Mouse (Mus musculus) limb, embryonic 11.5 days (tissue): ENCODE results near the gene Galnt7. TPM values are rescaled to one million over a fixed set of nuclear protein-coding genes. Genes with fewer than 3 reads are reported as not detected.

Source experiments
- ATAC-seq: fragments of 200-750 bp; cut with Nextera tagmentation; 2 replicates; pipeline ENCODE4 v1.8.0; 2017; ENCODE audit warnings: low read depth; ENCODE audit not compliant: insufficient number of reproducible peaks, low FRiP score, low TSS enrichment
- DNase-seq: peaks from one replicate; pipeline ENCODE4 v3.0.0-alpha.2; 2015; ENCODE audit warnings: low spot score
- H3K27ac ChIP-seq: fragments of 300-500 bp; sonication (generic); replicated peaks from 2 replicates; pipeline ENCODE4 v1.5.1; 2014; ENCODE audit warnings: low read depth, mild to moderate bottlenecking, low read length
- H3K27me3 ChIP-seq: fragments of 300-500 bp; sonication (generic); 2 replicates; pipeline ENCODE4 v1.6.1; 2014; ENCODE audit warnings: mild to moderate bottlenecking, low read length, mixed read lengths; ENCODE audit not compliant: control insufficient read depth, insufficient read depth
- H3K36me3 ChIP-seq: fragments of 300-500 bp; sonication (generic); 2 replicates; pipeline ENCODE4 v1.6.1; 2014; ENCODE audit warnings: mild to moderate bottlenecking, low read length, moderate library complexity, mixed read lengths; ENCODE audit not compliant: control insufficient read depth, insufficient read depth
- H3K4me1 ChIP-seq: fragments of 300-500 bp; sonication (generic); 2 replicates; pipeline ENCODE4 v1.6.1; 2014; ENCODE audit warnings: low read length, mixed read lengths; ENCODE audit not compliant: control insufficient read depth, insufficient read depth
- H3K4me2 ChIP-seq: fragments of 300-500 bp; sonication (generic); 2 replicates; pipeline ENCODE4 v1.6.1; 2014; ENCODE audit warnings: low read depth, mild to moderate bottlenecking, moderate library complexity; ENCODE audit not compliant: severe bottlenecking
- H3K4me3 ChIP-seq: fragments of 300-500 bp; sonication (generic); 2 replicates; pipeline ENCODE4 v1.5.1; 2014; ENCODE audit warnings: low read depth, low read length
- H3K9ac ChIP-seq: fragments of 300-500 bp; sonication (generic); 2 replicates; pipeline ENCODE4 v1.6.1; 2014; ENCODE audit warnings: mild to moderate bottlenecking, low read length
- H3K9me3 ChIP-seq: fragments of 300-500 bp; sonication (generic); 2 replicates; pipeline ENCODE4 v1.6.1; 2016; ENCODE audit warnings: low read length; ENCODE audit not compliant: control insufficient read depth
- WGBS: fragments of 180-500 bp; shearing (Covaris S2); extraction: QIAGEN DNeasy Blood & Tissue Kit; methylation state at CpG from one replicate; pipeline ENCODE4 v1.1.7; 2014; 5-methylcytosine and 5-hydroxymethylcytosine counted together
- polyA plus RNA-seq: library from polyadenylated mRNA; unstranded; fragments of >200 nt; fragmentation: Nextera tagmentation; extraction: Ambion mirVana; gene quantifications from 2 replicates; pipeline ENCODE4 v1.2.1, GENCODE M21; 2014

Galnt7 gene
- polyA plus RNA-seq, 1 experiment from 2014 or later, result 18.8 TPM

DNA sequence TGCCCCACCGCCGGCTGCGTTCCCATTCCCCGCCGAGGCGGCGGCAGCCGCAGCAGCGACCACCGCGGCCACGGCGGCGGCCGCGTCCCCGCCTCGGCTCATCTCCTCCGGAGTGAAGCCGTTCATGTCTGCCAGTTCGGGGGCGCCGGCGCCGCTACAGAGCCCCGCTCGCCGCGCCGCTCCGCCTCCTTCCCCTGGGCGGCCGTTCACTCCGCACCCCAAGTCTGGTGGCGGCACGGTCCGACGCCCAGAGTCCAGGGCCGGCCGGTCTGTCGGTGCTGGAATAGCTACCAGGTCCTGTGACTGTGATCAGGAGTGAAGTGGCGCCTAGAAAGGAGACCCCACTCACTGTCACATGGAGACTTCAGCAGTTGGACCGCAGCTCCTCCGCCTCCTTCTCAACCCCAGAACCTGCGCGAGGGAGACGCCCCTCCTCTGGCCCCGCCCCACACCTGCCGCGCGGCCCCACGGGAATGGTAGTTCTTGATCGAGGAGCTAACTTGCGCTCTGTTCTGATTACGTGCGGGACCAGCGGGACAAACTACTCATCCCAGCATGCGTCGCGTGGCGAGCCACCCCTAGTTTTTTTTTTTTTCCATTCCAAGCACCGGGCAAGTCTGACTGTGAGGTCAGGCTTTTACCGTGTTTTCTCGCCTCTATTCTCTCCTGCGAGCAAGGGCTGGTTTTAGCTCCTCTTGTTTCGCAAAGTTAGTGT is 165.2 kb downstream of the Galnt7 start, which contains the start of gene Sap30:
Gene Sap30 (minus strand): TSS at position 420 of the 715 bp plus-strand sequence.
- Histone ChIP-seq H3K27ac (peak within 1 kb of the TSS; percentile 93), H3K36me3 (peaks cover 2% of the 10 kb centered on the region; the same call in 1 of the 2 replicates), H3K4me2 (peak within 1 kb of the TSS; percentile 70), H3K27me3 (no peaks in the 10 kb centered on the region), H3K9me3 (no peaks in the 10 kb centered on the region), H3K9ac (peak within 1 kb of the TSS; percentile 90), H3K4me3 (peak within 1 kb of the TSS; percentile 95), H3K4me1 (peaks cover 5% of the 10 kb centered on the region; the same call in 1 of the 2 replicates)
- peak; percentile 97 for ATAC-seq
- under 1% methylated on average over 64 of the region's 66 CpGs for WGBS
- DNase-seq, result peak; percentile 100

DNA sequence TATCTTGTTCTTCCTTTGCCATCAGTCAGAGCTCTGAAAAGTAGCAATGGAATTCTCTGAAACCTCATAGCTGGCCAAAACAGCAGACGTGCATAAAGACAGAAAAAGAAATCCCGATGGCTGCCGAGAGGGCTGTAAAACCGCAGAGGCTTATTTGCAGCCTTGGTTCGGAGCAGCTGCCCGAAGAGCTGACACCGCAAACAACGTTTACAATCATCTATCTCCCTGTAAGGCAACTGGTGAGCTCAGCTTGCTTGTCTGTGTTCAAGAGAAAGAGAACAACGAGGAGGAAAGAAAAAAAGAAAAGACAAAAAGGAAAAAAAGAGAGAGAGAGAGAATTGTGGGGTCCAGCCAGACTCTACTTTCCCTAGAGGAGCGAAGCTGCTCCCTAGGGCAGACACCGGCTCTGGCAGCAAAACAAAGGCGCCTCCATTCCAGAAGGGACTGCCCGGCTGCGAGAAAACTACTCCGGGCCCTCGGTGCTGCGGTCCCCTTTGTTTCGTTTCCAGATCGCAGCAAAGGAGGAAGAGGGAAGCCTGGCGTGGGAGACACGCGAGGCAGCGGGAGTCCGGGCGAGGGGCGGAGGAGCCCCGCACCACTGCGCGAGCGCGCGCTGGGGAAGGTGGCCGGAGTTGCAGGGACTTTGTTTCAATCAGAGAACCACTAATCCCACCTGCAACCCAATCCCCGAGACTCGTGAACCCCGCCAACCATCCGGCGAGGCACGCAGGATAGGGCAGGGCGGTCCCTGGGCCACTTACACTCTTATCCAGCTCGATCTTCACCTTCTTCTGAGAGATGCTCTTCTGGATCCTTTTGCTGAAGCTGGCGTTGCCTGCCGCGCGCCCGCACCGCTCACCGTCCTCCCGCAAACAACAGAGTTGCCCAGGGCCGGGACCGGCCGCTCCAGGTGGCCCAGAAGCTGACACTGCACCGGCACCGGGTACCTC is 166.1 kb downstream of the Galnt7 start:
- Histone ChIP-seq H3K27me3 (no peaks in the 10 kb centered on the region), H3K9me3 (no peaks in the 10 kb centered on the region), H3K9ac (peak overlapping the region; percentile 90), H3K4me3 (peak overlapping the region; percentile 95), H3K4me1 (peaks cover 5% of the 10 kb centered on the region; the same call in 1 of the 2 replicates), H3K4me2 (peak overlapping the region; percentile 70), H3K36me3 (peaks cover 8% of the 10 kb centered on the region), H3K27ac (peak overlapping the region; percentile 93)
- under 1% methylated on average over 54 of the region's 54 CpGs for WGBS
- DNase-seq (peak; percentile 79), ATAC-seq (peak; percentile 76)

DNA sequence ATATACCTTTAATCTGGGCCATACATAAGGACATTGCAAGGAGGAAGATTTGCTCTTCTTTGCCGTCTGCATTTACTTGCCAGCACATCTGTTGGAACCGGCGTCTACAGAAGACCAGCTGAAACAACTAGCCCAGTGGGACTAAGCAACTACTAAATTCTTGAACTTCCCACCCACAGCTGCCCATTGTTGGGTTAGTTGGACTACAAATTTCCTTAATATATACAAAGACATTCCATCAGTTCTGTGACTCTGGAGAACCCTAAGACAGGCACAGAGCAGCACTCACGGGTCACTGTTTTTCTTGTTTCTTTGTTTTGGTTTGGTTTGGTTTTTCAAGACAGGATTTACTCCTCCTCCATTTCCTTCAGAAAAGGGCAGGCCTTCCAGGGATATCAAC is 172.2 kb downstream of the Galnt7 start:
- Histone ChIP-seq H3K27ac (no peak overlapping the region), H3K9me3 (no peaks in the 10 kb centered on the region), H3K36me3 (peaks cover 11% of the 10 kb centered on the region), H3K4me3 (no peak overlapping the region), H3K9ac (no peak overlapping the region), H3K4me2 (no peak overlapping the region), H3K4me1 (peaks cover 4% of the 10 kb centered on the region; the same call in 1 of the 2 replicates), H3K27me3 (no peaks in the 10 kb centered on the region)
- no peak for DNase-seq
- ATAC-seq, result no peak
- WGBS, result 92% methylated on average over 4 of the region's 4 CpGs

- H3K4me2 ChIP-seq, result no peak overlapping the region
- 94% methylated on average over 8 of the region's 8 CpGs for WGBS
- no peaks in the 10 kb centered on the region for H3K9me3 ChIP-seq
- H3K9ac ChIP-seq, result no peak overlapping the region
- no peak for DNase-seq
- peaks cover 9% of the 10 kb centered on the region for H3K36me3 ChIP-seq
- H3K27me3 ChIP-seq, result no peaks in the 10 kb centered on the region
- ATAC-seq, result no peak
- H3K4me1 ChIP-seq, result no peaks in the 10 kb centered on the region
- H3K4me3 ChIP-seq, result no peak overlapping the region
- no peak overlapping the region for H3K27ac ChIP-seq
Observed at GRCm38 (mm10) chr8:57479700-57480099, 173.1 kb downstream of the Galnt7 start.

DNA sequence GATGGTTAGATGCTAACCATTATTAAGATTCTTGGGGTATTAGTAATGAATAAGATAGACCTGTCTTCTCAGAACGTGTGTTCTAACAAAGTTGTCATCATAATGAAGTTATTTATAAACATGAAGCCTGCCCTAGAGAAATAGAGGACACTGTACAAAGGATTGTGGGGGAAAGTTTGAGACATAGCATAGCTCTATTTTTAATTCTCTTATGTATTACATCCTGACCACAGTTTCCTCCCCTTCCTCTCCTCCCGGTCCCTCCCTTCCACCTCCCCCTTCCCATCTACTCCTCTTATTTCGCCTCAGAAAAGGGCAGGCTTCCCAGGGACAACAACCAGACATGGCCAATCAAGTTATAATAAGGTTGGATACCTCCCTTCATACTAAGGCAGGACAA is 174.4 kb downstream of the Galnt7 start:
- Histone ChIP-seq H3K9ac (no peak overlapping the region), H3K4me3 (no peak overlapping the region), H3K4me2 (no peak overlapping the region), H3K4me1 (no peaks in the 10 kb centered on the region), H3K27ac (no peak overlapping the region), H3K9me3 (no peaks in the 10 kb centered on the region), H3K36me3 (peaks cover 9% of the 10 kb centered on the region), H3K27me3 (no peaks in the 10 kb centered on the region)
- WGBS, result 79% methylated on average over 3 of the region's 3 CpGs
- ATAC-seq (no peak), DNase-seq (no peak)

Other genes starting within 250 kb of the Galnt7 start
- 1.1 and 1.4 TPM in 2 replicates for gene Scrg1, start 197.1 kb downstream of the Galnt7 start, polyA plus RNA-seq
- 93.7 and 97.7 TPM in 2 replicates for gene Sap30, start 165.2 kb downstream of the Galnt7 start, polyA plus RNA-seq
- 597 and 671 TPM in 2 replicates for gene Hmgb2, start 141.1 kb downstream of the Galnt7 start, polyA plus RNA-seq